Mouse (Mus musculus) spleen, adult 2 months (tissue): Measurements from ENCODE around the gene Afg3l1. TPM values are rescaled to one million over a fixed set of nuclear protein-coding genes. Genes with fewer than 3 reads are reported as not detected.
A peak's percentile ranks its signal among the peaks of the same experiment; 100 is the strongest.
"Not testable (repeated sequence)": the region's sequence is repeated elsewhere in the genome, so short reads cannot be mapped to it uniquely, and the experiment has no call there.

Source experiments
- DNase-seq, 2 experiments: peaks; one replicate each; pipeline versions ENCODE4 v3.0.0 to v3.0.0-alpha.2; 2012 to 2021; ENCODE audit warnings: low spot score in 2 of 2, low read depth in 1 of 2
- H3K27ac ChIP-seq: fragments of 200-500 bp; 2 replicates; pipeline ENCODE4 v1.5.1; 2012; ENCODE audit warnings: low read length, inconsistent platforms; ENCODE audit not compliant: insufficient read depth
- H3K27me3 ChIP-seq: fragments of 200-500 bp; 2 replicates; pipeline ENCODE4 v1.6.1; 2012; ENCODE audit warnings: mild to moderate bottlenecking, moderate library complexity, low read length, inconsistent platforms; ENCODE audit not compliant: control insufficient read depth, insufficient read depth
- H3K36me3 ChIP-seq: fragments of 200-500 bp; 2 replicates; pipeline ENCODE4 v1.6.1; 2012; ENCODE audit warnings: mild to moderate bottlenecking, low read length, inconsistent platforms; ENCODE audit not compliant: control insufficient read depth, insufficient read depth
- H3K4me1 ChIP-seq: fragments of 200-500 bp; 2 replicates; pipeline ENCODE4 v1.6.1; 2011; ENCODE audit warnings: inconsistent platforms; ENCODE audit not compliant: control insufficient read depth, insufficient read depth, insufficient read length
- H3K4me3 ChIP-seq: fragments of 200-500 bp; 2 replicates; pipeline ENCODE4 v1.5.1; 2011; ENCODE audit warnings: mild to moderate bottlenecking, inconsistent platforms; ENCODE audit not compliant: insufficient read depth, insufficient read length; ENCODE audit errors: extremely low read depth
- CTCF ChIP-seq: fragments of 200-500 bp; IDR thresholded peaks from 2 replicates; pipeline ENCODE4 v1.5.1; 2011; ENCODE audit warnings: mild to moderate bottlenecking, inconsistent platforms; ENCODE audit not compliant: insufficient read depth, insufficient read length, insufficient replicate concordance; ENCODE audit errors: extremely low read depth
- POLR2A ChIP-seq: fragments of 200-500 bp; IDR thresholded peaks from 2 replicates; pipeline ENCODE4 v1.6.1; 2011; ENCODE audit warnings: low read depth, low read length, inconsistent platforms
- WGBS: fragments of 180-500 bp; shearing (Covaris S2); methylation state at CpG from one replicate; pipeline ENCODE4 v1.1.7; 2018; 5-methylcytosine and 5-hydroxymethylcytosine counted together
- polyA plus RNA-seq: library from polyadenylated mRNA; depleted of rRNA; stranded (reverse); fragments of >200 nt; gene quantifications from 2 replicates; pipeline ENCODE4 v1.2.3, GENCODE M21; 2012

Gene Afg3l1
- polyA plus RNA-seq, 1 experiment = 17.3 TPM

- H3K36me3 ChIP-seq = no peaks in the 10 kb centered on the region
- DNase-seq = no peak
- peaks cover 19% of the 10 kb centered on the region for H3K27me3 ChIP-seq
- H3K4me1 ChIP-seq = peaks cover 13% of the 10 kb centered on the region
- TF ChIP-seq POLR2A (no peak), CTCF (no peak)
- H3K4me3 ChIP-seq = no peak overlapping the region
- no peak overlapping the region for H3K27ac ChIP-seq
- WGBS = 4% methylated on average over 11 of the region's 11 CpGs
Observed at GRCm38 (mm10) chr8:123515540-123515897, 37.8 kb downstream of the Afg3l1 start.

DNA sequence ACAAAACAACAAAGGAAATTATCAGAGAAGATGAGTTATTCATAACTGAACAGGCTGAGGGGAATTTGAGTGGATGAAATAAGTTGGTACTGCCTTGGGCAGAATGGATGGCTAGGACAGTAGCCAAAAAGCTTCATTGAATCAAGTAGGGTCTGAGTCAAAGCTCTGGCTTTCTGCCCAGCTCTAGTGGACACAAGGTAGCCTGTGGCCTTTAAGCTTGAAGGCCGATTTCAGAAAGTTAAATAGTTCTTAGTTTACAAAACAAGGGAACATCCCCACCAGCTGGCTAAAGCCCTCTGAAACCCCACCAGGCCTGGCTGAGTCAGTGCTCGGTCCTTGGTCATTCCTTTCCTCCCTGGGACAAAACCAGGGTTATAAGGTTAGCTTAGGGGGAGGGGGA, 38.9 kb downstream of the Afg3l1 start:
- WGBS = 77% methylated on average over 2 of the region's 2 CpGs
- H3K4me3 ChIP-seq = no peak overlapping the region
- H3K4me1 ChIP-seq = peaks cover 13% of the 10 kb centered on the region
- H3K36me3 ChIP-seq = no peaks in the 10 kb centered on the region
- DNase-seq = no peak
- no peak overlapping the region for H3K27ac ChIP-seq
- TF ChIP-seq CTCF = no peak
- no peak for TF ChIP-seq POLR2A
- peaks cover 19% of the 10 kb centered on the region for H3K27me3 ChIP-seq

DNA sequence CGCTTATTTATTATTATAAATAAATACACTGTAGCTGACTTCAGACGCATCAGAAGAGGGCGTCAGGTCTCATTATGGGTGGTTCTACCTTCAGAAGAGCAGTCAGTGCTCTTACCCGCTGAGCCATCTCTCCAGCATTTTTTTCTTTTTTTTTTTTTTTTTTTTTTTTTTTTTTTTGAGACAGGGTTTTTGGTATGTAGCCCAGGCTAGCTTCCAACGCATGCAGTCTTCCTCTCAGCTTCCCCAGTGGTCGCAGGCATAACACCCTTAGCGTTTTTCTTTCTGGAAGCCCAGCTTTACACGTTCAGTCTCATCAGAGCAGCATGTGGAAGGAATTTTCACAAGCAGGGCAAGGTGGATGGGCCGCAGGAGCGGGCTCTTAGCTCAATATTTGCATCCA, 40.5 kb downstream of the Afg3l1 start:
- no peak overlapping the region for H3K27ac ChIP-seq
- peaks cover 13% of the 10 kb centered on the region for H3K4me1 ChIP-seq
- H3K4me3 ChIP-seq = peak overlapping the region; percentile 79; the same call in 1 of the 2 replicates
- DNase-seq = no peak
- TF ChIP-seq CTCF (no peak), POLR2A (no peak)
- H3K36me3 ChIP-seq = no peaks in the 10 kb centered on the region
- WGBS = 31% methylated on average over 10 of the region's 10 CpGs
- H3K27me3 ChIP-seq = peaks cover 19% of the 10 kb centered on the region

- WGBS = 1% methylated on average over 20 of the region's 20 CpGs
- TF ChIP-seq POLR2A = no peak
- no peak for TF ChIP-seq CTCF
- DNase-seq = peak; percentile 66 to 71
- peak within 1 kb of the TSS; percentile 79 for H3K4me3 ChIP-seq
- H3K36me3 ChIP-seq = no peaks in the 10 kb centered on the region
- H3K27ac ChIP-seq = no peak within 1 kb of the TSS
- peaks cover 13% of the 10 kb centered on the region for H3K4me1 ChIP-seq
- peaks cover 19% of the 10 kb centered on the region for H3K27me3 ChIP-seq
Observed at GRCm38 (mm10) chr8:123518667-123519066, 41.0 kb downstream of the Afg3l1 start, which contains the start of gene Gas8. Gene Gas8, plus strand, starts transcription at chr8:123518834.

DNA sequence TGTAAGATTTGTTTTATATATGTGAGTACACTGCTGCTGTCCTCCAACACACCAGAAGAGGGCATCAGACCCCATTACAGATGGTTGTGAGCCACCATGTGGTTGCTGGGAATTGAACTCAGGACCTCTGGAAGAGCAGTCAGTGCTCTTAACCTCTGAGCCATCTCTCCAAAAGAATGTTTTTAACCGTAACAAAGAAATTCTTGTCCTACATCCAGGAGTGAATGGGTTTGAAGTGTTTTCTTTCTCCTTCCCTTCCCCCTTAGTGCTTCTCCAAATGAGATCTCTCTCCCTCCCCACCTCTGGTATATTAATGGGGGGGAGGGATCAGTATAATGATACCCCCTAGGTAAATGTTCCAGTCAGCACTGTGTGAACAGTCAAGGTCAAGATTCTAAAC, 42.3 kb downstream of the Afg3l1 start:
- not testable (repeated sequence) for H3K36me3 ChIP-seq, H3K4me3 ChIP-seq, H3K27ac ChIP-seq, H3K4me1 ChIP-seq, DNase-seq
- WGBS = 93% methylated on average over 1 of the region's 1 CpGs
- H3K27me3 ChIP-seq = peaks cover 12% of the 10 kb centered on the region; the same call in 1 of the 2 replicates

DNA sequence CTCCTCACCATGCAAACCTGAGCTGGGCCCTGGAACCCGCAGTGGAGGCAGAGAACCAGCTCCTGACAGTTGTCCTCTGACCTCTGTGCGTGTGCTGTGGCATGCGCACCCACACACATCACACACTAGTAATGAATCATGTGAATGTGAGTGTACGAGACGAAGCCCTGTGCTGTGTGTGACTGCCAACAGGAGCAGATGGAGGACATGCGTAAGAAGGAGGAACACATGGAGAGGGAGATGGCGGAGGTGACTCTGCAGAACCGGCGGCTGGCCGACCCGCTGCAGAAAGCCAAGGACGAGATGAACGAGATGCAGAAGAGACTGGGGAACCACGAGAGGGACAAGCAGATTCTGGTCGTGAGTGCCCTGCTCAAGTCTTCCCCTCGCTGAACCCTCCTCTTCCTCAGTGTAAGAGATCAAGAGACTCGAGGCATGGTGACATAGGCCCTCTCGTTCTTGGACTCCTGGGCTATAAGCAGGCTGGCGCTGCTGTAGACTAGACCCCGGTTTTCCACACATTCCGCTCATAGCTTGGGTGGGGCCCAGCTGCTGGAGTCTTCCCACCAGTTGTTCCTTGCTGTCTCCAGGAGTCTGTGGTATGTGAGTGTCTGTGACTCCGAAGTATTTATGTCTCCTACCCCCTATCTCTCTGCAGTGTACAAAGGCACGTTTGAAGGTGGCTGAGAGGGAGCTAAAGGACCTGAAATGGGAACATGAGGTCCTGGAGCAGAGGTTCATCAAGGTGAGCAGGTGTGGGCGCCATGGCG, 50.2 kb downstream of the Afg3l1 start:
- DNase-seq = no peak
- H3K4me3 ChIP-seq = no peak overlapping the region
- H3K36me3 ChIP-seq = peaks cover 7% of the 10 kb centered on the region

GRCm38 (mm10) chr8:123536242-123536989, 58.7 kb downstream of the Afg3l1 start:
- Histone ChIP-seq H3K36me3 (no peaks in the 10 kb centered on the region), H3K27ac (no peak overlapping the region), H3K4me1 (no peaks in the 10 kb centered on the region), H3K27me3 (no peaks in the 10 kb centered on the region), H3K4me3 (no peak overlapping the region)
- no peak for TF ChIP-seq POLR2A
- no peak for TF ChIP-seq CTCF
- no peak for DNase-seq
- 92% methylated on average over 9 of the region's 9 CpGs for WGBS

More for the DNA sequence above, 50.2 kb downstream of the Afg3l1 start:
- WGBS = 91% methylated on average over 25 of the region's 25 CpGs
- no peak for TF ChIP-seq CTCF
- no peak for TF ChIP-seq POLR2A
- H3K4me1 ChIP-seq = no peaks in the 10 kb centered on the region
- no peaks in the 10 kb centered on the region for H3K27me3 ChIP-seq
- H3K27ac ChIP-seq = no peak overlapping the region
